Mouse (Mus musculus) c-Kit-positive CD71-positive TER-119-positive erythroid progenitor cells, embryonic 14.5 days (primary cell): ENCODE measurements around the gene Taar7f.
"Not testable (repeated sequence)": the region's sequence is repeated elsewhere in the genome, so short reads cannot be mapped to it uniquely, and the experiment has no call there.

ENCODE experiments used
- DNase-seq: peaks from one replicate; pipeline ENCODE4 v3.0.0-alpha.2; 2013; ENCODE audit warnings: low spot score

The Taar7f gene

DNA sequence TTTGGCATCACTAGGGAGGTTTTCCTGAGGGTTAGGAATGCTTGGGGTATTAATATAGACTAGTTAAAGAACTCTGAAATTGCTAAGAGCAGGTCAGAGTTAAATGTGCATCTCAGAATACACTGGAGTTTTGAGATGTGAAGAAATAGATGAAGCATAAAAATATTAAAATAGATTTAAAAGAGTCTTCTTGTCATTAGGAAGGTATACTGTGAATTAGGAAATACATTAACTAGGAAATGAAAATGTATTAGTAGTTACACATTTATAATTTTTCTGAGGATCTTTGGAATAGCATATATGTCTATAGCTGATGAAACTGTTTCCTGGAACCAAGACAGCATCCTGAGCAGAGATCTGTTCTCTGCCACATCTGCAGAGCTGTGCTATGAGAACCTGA lies at the start of gene Taar7f:
Gene Taar7f, plus strand, starts transcription at position 301 of the 400 bp plus-strand sequence.
- DNase-seq, result no peak

GRCm38 (mm10) chr10:23999639-24000038 lies 49.7 kb upstream of the Taar7f start, which contains the start of gene Taar7b:
TSS of gene Taar7b (plus strand) at chr10:23999939.
- no peak for DNase-seq

DNA sequence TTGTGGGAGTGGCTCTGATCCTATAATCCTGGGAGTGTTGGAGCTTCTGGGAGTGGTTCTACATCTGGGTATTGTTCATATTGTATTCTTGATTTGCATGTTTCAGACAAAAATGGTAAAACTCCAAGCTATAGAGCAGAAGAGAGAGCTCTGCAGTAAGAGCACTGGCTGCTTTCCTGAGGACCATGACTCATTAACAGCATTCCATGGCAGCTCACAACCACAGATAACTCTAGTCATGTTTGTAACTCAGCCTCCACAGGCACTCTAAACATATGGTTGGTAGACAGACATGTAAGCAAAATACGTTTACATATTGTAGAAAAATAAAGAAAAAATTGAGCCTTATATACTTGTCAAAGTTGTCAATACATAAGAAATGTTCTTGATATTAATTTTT lies 42.9 kb upstream of the Taar7f start:
- no peak for DNase-seq

DNA sequence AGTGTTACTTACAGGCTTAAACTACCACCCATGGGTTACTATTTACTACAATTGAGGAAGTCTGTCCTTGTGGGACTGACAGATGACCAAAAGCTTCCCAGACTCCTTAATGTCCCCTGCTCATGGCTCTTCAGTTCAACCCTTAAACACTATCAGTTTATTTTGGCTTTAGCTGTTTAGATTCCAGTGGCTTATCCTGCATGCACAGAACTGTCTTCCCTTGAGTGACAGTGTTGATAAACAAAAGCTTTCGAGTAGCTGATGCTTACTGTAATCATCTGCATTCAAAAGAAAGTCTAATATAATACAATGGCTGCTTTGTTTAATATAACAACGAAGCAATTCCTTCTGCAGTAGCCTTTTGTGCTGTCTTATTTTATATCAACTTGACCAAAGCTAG lies 42.3 kb upstream of the Taar7f start:
- peak; percentile 48 for DNase-seq

DNA sequence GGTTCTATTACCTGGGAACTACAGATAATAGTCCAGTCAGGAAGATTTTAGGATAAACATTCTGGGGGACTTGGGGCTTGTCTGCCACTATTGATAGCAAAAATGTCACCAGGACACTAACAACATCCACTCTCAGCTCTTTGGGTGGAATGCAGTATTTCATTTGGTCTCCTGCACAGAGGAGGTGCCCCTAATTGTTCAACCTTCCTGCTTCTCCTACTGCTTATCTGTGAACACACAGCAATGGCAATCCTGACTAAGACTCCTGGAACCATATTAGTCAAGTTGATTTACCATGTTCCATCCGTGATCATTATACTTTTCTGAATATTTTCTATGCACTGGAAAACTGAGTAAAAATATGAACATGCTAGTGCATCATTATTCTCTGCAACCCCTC lies 41.2 kb upstream of the Taar7f start:
- no peak for DNase-seq

GRCm38 (mm10) chr10:24026922-24027321 lies 22.4 kb upstream of the Taar7f start, which contains the start of gene Taar7d:
TSS of gene Taar7d (plus strand) at chr10:24027222.
- no peak for DNase-seq

DNA sequence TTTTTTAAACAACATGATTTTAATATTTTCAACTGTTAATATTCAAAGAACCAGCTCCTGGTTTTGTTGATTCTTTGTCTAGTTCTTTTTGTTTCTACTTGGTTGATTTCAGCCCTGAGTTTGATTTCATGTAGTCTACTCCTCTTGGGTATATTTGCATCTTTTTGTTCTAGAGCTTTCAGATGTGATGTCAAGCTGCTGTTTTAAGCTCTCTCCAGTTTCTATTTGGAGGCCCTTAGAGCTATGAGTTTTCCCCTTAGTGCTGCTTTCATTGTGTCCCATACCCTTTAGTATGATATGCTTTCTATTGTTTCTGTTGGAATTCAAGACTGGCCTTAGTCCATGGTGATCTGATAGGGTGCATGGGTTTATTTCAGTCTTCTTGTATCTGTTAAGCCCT lies 18.0 kb upstream of the Taar7f start:
- DNase-seq, result no peak

- no peak for DNase-seq
Measured at GRCm38 (mm10) chr10:24037314-24037713, 12.0 kb upstream of the Taar7f start, which contains the start of gene Taar7e. TSS of gene Taar7e (plus strand) at chr10:24037614.

GRCm38 (mm10) chr10:24040120-24040869 lies 9.0 kb upstream of the Taar7f start:
- peak; percentile 34 for DNase-seq

GRCm38 (mm10) chr10:24052039-24052438 lies 2.7 kb downstream of the Taar7f start:
- no peak for DNase-seq

DNA sequence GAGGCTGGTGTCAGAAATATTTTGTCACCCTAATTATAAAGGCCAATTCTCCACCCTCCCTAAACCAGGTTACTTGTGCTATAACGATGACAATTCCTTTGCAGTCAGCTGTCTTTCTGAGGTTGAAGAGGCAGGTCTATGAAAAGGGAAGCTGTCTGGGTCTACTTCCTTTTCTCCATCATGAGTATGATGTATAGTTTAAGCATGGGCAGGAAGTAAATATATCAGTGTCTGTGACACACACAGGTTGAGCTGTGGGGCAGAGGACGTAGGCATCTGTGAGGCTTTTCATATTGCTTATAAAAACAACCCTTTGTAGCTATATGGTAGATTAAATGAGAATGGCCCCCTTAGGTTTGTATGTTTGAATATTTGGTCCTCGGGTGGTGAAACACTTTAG lies 9.7 kb downstream of the Taar7f start:
- no peak for DNase-seq

DNA sequence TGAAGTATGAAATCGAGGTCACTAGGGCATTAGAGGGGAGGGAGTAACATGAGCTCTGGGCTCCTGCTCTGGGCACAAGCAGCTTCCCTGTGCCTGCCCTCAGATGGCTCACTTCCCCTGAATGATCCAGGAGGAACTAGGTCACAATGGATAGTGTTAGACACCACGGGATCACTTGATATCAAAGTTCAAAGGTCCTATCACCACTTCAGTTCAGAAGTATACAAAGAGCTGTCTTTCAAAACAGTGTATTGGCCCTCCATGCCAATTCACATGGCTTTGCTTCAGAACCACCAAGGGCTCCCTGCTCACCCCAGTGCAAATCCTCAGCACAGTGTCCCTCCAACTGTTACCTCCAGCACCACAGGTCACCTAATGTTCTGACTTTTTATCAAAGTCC lies 25.4 kb downstream of the Taar7f start:
- DNase-seq, result not testable (repeated sequence)

DNA sequence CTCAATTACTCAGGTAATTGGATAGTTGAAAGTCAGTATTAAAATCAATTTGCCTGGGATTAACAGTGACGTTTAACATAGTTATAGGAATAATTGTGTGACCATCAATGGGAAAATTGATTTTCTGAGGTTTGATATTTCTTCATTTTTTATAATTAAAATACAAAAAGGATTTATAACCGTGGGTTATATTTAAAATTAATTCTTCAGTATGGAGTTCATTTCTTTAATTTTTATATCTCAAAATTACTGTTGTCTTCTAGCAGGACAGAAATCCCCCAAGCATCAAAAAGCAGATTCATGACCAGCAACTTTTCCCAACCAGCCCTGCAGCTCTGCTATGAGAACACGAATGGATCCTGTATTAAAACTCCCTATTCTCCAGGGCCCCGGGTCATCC lies 26.9 kb downstream of the Taar7f start, which contains the start of gene Taar8a:
Gene Taar8a, plus strand, starts transcription at position 301 of the 400 bp plus-strand sequence.
- not testable (repeated sequence) for DNase-seq

GRCm38 (mm10) chr10:24080166-24080565 lies 30.9 kb downstream of the Taar7f start:
- peak; percentile 39 for DNase-seq

DNA sequence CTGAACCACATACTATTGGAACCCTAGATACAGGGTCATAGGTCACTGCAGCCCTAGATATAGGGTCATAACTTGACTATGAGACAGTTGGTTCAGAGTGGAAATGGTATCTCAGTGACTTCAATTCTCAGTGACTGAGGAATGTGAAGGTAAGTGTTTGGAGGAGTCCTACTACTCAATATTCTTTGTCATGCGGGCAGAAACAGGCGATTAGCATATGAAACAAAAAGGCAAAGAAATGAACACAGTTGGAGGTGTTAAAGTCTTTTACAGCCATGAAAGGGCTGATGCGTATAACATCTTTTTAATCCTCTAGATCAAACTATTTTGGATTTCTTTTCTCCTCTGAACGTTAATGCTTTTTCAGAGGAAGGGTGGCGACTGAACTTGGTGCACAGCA lies 36.6 kb downstream of the Taar7f start:
- no peak for DNase-seq

DNA sequence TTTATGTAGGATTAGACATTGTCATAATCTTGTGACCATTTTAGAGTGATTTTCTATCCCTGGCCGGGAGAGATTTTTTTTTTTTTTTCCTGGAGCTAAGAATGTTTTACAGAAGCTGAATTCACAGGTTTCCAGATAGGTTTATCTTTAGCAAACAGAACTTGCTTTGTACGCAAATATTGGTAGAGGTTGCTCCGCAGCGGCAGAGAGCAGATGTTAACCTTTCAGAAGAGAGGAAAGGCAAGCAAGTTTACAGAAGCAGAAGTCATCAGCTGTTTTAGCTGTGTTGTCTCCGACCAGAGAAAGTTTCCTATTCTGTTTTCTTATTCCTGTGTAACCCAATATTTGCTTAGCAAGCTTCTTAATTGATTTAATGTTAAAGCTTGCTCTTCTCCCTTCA lies 37.2 kb downstream of the Taar7f start:
- no peak for DNase-seq

- DNase-seq, result no peak
Measured at GRCm38 (mm10) chr10:24087168-24087567, 37.9 kb downstream of the Taar7f start.

GRCm38 (mm10) chr10:24092194-24092593 lies 42.9 kb downstream of the Taar7f start, which contains the start of gene Taar8b:
TSS of gene Taar8b (minus strand) at chr10:24092294.
- DNase-seq, result no peak

DNA sequence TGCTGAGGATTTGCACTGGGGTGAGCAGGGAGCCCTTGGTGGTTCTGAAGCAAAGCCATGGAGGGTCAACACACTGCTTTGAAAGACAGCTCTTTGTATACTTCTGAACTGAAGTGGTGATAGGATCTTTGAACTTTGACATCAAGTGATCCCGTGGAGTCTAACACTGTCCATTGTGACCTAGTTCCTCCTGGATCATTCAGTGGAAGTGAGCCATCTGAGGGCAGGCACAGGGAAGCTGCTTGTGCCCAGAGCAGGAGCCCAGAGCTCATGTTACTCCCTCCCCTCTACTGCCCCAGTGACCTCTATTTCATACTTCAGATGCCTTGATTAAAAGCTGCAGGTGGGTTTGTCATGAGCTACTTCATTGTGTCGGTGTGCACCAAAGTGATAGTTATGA lies 47.7 kb downstream of the Taar7f start:
- DNase-seq, result not testable (repeated sequence)
